Mouse (Mus musculus) intestine, embryonic 16.5 days (tissue): ENCODE measurements around the gene Skap1. TPM values are rescaled to one million over a fixed set of nuclear protein-coding genes. Genes with fewer than 3 reads are reported as not detected.
A peak's percentile ranks its signal among the peaks of the same experiment; 100 is the strongest.

ENCODE experiments used
- ATAC-seq: fragments of 200-750 bp; cut with Nextera tagmentation; 2 replicates; pipeline ENCODE4 v1.8.0; 2017; ENCODE audit warnings: moderate TSS enrichment, moderate library complexity
- H3K27ac ChIP-seq: fragments of 300-500 bp; sonication (generic); 2 replicates; pipeline ENCODE4 v1.5.1; 2014; ENCODE audit warnings: mild to moderate bottlenecking, low read length
- H3K27me3 ChIP-seq: fragments of 300-500 bp; sonication (generic); replicated peaks from 2 replicates; pipeline ENCODE4 v1.6.1; 2014; ENCODE audit warnings: low read length, control low read depth, mixed read lengths; ENCODE audit not compliant: control insufficient read depth, insufficient read depth
- H3K36me3 ChIP-seq: fragments of 300-500 bp; sonication (generic); 2 replicates; pipeline ENCODE4 v1.6.1; 2014; ENCODE audit warnings: low read length, control low read depth; ENCODE audit not compliant: control insufficient read depth, insufficient read depth
- H3K4me1 ChIP-seq: fragments of 300-500 bp; sonication (generic); 2 replicates; pipeline ENCODE4 v1.6.1; 2014; ENCODE audit warnings: low read length, control low read depth, mixed read lengths; ENCODE audit not compliant: control insufficient read depth, insufficient read depth
- H3K4me2 ChIP-seq: fragments of 300-500 bp; sonication (generic); 2 replicates; pipeline ENCODE4 v1.6.1; 2014; ENCODE audit warnings: low read depth, low read length, control low read depth
- H3K4me3 ChIP-seq: fragments of 300-500 bp; sonication (generic); 2 replicates; pipeline ENCODE4 v1.5.1; 2014; ENCODE audit warnings: mild to moderate bottlenecking, low read length
- H3K9ac ChIP-seq: fragments of 300-500 bp; sonication (generic); 2 replicates; pipeline ENCODE4 v1.6.1; 2014; ENCODE audit warnings: low read depth, low read length
- H3K9me3 ChIP-seq: fragments of 300-500 bp; sonication (generic); 2 replicates; pipeline ENCODE4 v1.6.1; 2016; ENCODE audit warnings: low read length, control low read depth; ENCODE audit not compliant: control insufficient read depth
- WGBS: fragments of 180-500 bp; shearing (Covaris S2); extraction: QIAGEN DNeasy Blood & Tissue Kit; methylation state at CpG from one replicate; pipeline ENCODE4 v1.1.7; 2014; 5-methylcytosine and 5-hydroxymethylcytosine counted together
- polyA plus RNA-seq: library from polyadenylated mRNA; unstranded; fragments of >200 nt; fragmentation: Nextera tagmentation; extraction: Ambion mirVana; gene quantifications from 2 replicates; pipeline ENCODE4 v1.2.1, GENCODE M21; 2015

The Skap1 gene
- polyA plus RNA-seq, 1 experiment from 2014 or later, result 0.88 TPM

DNA sequence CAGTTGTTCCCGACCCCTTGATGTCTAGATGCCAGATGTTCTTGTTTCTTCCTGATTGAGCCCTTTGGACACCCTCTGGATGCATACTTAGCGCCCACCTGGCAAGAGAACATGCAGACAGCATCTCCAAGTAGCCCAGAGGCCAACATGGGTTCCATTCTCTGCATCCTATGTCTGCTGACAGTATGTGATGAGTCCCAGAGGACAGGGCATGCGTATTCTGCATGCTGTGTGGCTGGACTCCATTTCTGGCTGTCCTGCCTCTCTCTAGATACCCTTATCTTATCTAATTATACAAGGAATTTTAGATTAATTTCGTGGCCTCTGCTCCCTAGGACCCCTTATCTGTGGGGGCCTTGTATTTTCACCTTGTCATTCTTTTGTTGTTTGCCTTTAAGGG, 2.6 kb upstream of the Skap1 start:
- no peak for ATAC-seq
- Histone ChIP-seq H3K36me3 (no peaks in the 10 kb centered on the region), H3K27ac (no peak overlapping the region), H3K9ac (no peak overlapping the region), H3K27me3 (peaks cover 26% of the 10 kb centered on the region), H3K4me3 (no peak overlapping the region), H3K9me3 (no peaks in the 10 kb centered on the region), H3K4me1 (0 out of 2 replicates have a peak, but pooled peaks cover 5% of the 10 kb centered on the region), H3K4me2 (no peak overlapping the region)
- 50% methylated on average over 4 of the region's 4 CpGs for WGBS

DNA sequence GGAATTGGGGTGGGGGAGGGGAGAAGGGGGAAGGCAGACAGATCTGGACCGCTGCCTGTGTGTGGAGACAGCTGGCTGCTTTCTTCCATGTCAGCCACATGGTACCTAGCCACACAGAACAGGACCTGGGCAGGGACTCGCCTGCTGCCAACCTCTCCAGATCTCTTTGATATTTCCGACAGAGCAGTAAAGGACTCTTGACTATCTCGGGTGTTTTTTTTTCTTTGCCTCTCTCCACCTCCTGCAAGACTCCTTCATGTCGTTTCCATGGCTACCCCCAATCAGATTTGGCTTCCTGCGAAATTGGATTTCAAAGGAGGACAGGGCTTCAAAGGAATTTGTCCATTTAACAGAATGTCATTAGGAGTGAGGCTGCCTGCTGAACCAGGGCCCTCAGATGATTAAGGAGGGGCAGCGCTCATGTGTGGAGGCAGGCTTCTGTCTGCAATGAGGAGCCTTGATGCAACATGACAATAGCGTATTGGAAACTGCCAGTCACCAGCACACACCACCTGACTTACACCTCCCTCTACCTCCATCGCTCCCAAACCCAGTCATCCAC, 2.1 kb upstream of the Skap1 start:
- Histone ChIP-seq H3K9ac (no peak overlapping the region), H3K4me1 (0 out of 2 replicates have a peak, but pooled peaks cover 5% of the 10 kb centered on the region), H3K4me3 (no peak overlapping the region), H3K27me3 (peaks cover 26% of the 10 kb centered on the region), H3K9me3 (no peaks in the 10 kb centered on the region), H3K36me3 (no peaks in the 10 kb centered on the region), H3K4me2 (no peak overlapping the region), H3K27ac (no peak overlapping the region)
- no peak for ATAC-seq
- WGBS, result 19% methylated on average over 9 of the region's 9 CpGs

DNA sequence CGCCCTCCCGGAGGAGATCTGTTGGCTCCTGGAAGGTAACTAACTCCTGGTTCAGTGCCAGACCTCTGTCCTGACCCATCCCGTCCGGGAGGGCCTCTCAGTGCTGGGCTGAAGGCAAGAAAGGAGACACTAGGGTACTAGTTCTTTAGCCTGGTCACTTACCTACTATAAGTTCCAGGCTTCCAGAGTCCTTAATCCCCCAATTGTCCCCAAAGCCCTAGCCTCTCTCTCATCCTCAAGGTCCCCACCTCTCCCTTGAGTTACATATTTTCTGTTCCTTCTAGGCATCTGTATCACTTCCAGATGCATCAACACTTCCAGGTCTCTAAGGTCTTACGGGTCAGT, 295 bp downstream of the Skap1 start:
- peak overlapping the region; percentile 47 for H3K4me3 ChIP-seq
- WGBS, result 24% methylated on average over 5 of the region's 5 CpGs
- H3K9ac ChIP-seq, result no peak overlapping the region
- peaks cover 26% of the 10 kb centered on the region for H3K27me3 ChIP-seq
- ATAC-seq, result no peak
- 0 out of 2 replicates have a peak, but pooled peaks cover 5% of the 10 kb centered on the region for H3K4me1 ChIP-seq
- H3K36me3 ChIP-seq, result no peaks in the 10 kb centered on the region
- H3K9me3 ChIP-seq, result no peaks in the 10 kb centered on the region
- H3K4me2 ChIP-seq, result peak overlapping the region; percentile 77
- H3K27ac ChIP-seq, result no peak overlapping the region

DNA sequence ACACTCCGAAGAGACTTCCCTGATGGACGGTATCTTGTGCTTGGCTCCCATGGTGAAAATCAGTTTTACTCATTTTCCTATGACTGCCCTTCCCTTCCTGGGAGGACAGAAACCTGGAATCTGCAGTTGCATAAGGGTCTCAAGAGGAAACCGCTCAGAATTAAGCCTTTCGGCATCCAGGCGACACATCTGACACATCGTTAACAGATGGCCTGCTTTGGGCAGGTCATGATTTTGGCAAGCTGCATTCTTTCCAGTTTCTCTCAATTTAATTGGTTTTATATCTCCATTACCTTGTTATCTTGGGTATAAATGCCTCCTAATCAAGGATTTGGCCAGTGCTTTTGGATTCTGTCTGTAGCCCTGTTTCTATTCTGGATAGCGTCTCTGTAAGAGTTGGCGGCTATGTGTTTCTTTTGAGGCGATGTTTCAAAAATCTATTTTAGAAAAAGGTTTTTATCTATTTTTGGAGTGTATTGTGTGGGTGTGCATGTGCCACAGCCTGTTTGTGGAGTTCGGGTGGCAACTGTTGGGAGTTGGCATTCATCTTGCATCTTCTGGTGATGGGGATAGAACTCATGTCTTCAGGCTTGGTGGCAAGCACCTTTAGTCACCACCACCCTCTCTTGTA, 1.1 kb downstream of the Skap1 start:
- H3K27ac ChIP-seq, result no peak overlapping the region
- H3K9me3 ChIP-seq, result no peaks in the 10 kb centered on the region
- 0 out of 2 replicates have a peak, but pooled peaks cover 5% of the 10 kb centered on the region for H3K4me1 ChIP-seq
- no peaks in the 10 kb centered on the region for H3K36me3 ChIP-seq
- no peak overlapping the region for H3K4me3 ChIP-seq
- no peak overlapping the region for H3K4me2 ChIP-seq
- no peak overlapping the region for H3K9ac ChIP-seq
- H3K27me3 ChIP-seq, result peaks cover 26% of the 10 kb centered on the region
- no peak for ATAC-seq
- 87% methylated on average over 10 of the region's 10 CpGs for WGBS

DNA sequence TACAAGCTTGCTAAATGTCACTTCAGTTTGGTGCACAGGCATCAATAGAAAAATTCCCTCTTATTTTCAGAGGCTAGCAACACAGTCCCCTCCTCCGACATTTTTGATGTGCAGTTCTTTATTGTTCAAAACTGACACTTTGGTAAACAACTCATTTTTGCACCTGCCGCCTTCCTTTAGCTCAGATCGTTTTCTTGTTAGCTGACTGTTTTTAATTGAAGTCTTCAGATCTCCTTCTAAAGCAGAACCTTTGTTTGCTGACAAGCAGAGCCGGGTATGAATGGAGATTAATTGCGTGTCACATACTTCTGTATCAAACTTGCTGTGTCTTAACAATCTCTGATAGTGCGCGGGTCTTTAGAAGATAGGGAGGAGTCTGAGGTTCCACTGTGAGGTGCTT, 2.0 kb downstream of the Skap1 start:
- WGBS, result 39% methylated on average over 7 of the region's 7 CpGs
- Histone ChIP-seq H3K4me2 (no peak overlapping the region), H3K4me3 (no peak overlapping the region), H3K27me3 (peaks cover 26% of the 10 kb centered on the region), H3K27ac (no peak overlapping the region), H3K36me3 (no peaks in the 10 kb centered on the region), H3K9ac (no peak overlapping the region), H3K9me3 (no peaks in the 10 kb centered on the region), H3K4me1 (0 out of 2 replicates have a peak, but pooled peaks cover 5% of the 10 kb centered on the region)
- no peak for ATAC-seq

DNA sequence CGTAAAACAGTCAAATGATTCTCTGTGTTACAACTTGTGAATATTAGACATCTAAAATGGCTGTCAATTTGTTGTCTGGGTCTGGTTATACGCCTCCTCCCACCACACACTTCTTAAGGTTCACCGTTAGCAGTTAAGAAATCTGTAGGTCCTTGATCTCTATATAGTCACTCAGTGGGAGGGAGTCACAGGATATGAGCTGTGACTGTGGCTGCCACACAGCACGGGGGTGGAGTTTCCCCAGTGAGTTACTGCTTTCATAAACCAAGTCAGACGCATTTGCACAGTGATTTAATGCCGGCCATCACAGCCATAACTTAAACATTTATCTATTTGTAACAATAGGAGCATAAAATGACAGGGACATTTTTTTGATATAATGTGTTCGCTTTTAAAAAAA, 2.6 kb downstream of the Skap1 start:
- Histone ChIP-seq H3K36me3 (no peaks in the 10 kb centered on the region), H3K9me3 (no peaks in the 10 kb centered on the region), H3K9ac (no peak overlapping the region), H3K4me1 (0 out of 2 replicates have a peak, but pooled peaks cover 5% of the 10 kb centered on the region), H3K27me3 (peaks cover 23% of the 10 kb centered on the region), H3K27ac (no peak overlapping the region), H3K4me3 (no peak overlapping the region), H3K4me2 (no peak overlapping the region)
- 47% methylated on average over 7 of the region's 7 CpGs for WGBS
- no peak for ATAC-seq

DNA sequence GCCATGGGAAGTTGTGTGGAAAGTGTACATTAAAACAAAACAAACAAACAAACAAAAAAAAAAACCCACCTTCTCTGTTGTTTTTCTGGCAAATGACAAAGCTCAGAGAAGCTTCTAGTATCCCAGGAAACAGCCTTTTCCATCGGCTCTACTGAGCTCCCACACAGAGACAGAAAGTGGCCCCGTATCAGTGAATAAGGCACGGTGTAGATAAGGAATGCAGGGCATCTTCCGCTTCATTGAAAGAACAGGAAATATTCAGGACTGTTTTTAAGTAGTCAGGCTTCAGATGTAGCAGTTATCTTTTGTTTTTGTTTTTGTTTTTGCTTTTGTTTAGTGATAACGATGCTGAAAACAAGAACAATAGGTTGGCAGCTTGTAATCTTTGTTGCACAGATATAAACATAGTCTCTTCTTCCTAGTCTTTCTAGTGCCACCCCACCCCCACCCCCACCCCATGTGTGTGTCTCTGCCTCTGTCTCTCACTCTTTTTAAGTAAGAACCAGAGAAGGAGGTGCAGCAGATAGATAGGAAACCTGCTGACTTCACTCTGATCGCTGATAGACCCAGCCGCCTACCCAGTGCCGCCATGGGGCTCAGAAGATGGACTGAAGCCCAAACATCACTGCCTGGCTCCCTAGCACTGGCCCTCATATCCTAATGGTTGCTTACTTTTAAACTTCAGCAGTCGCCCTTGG, 3.8 kb downstream of the Skap1 start:
- H3K4me1 ChIP-seq, result 0 out of 2 replicates have a peak, but pooled peaks cover 5% of the 10 kb centered on the region
- H3K4me3 ChIP-seq, result no peak overlapping the region
- WGBS, result 61% methylated on average over 9 of the region's 9 CpGs
- no peak overlapping the region for H3K27ac ChIP-seq
- peaks cover 20% of the 10 kb centered on the region for H3K27me3 ChIP-seq
- H3K9me3 ChIP-seq, result no peaks in the 10 kb centered on the region
- H3K4me2 ChIP-seq, result no peak overlapping the region
- ATAC-seq, result no peak
- no peak overlapping the region for H3K9ac ChIP-seq
- H3K36me3 ChIP-seq, result no peaks in the 10 kb centered on the region

DNA sequence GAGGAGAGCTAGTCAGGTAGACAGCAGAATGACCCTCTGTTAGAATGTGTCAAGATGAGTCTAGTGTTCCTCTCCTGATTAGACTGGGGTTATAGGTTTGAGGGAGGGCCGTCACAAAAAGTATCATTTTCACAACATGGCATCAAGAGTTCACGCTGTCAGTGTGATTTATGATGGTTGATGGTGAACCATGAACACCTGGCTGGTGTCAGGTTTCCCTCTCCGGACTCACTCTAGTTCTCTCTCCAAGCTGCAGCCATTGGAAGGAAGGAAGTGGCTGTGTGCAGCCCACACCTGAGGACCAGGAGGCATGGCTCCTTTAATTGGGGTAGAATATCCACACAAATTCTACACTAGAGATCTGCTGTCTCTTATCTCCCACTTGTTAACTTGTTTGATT, 18.3 kb downstream of the Skap1 start:
- Histone ChIP-seq H3K4me3 (no peak overlapping the region), H3K9me3 (no peaks in the 10 kb centered on the region), H3K9ac (no peak overlapping the region), H3K27me3 (no peaks in the 10 kb centered on the region), H3K36me3 (no peaks in the 10 kb centered on the region), H3K27ac (no peak overlapping the region), H3K4me2 (no peak overlapping the region), H3K4me1 (no peaks in the 10 kb centered on the region)
- ATAC-seq, result no peak
- 45% methylated on average over 3 of the region's 3 CpGs for WGBS

DNA sequence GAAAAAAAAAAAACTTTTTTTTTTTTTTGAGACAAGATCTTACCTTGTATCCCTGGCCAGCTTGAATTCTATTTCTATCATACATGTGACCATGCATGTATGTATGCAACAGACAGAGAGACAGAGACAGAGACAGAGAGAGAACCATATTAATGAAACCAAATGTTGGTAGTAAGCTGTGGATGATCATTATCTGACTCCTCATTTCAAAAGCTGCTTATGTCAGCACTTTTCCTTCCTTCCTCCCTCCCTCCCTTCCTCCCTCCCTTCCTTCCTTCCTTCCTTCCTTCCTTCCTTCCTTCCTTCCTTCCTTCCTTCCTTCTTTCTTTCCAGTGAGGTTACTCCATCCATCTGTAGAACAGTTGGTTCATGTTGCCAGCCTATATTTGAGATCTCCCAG, 18.8 kb downstream of the Skap1 start:
- H3K27me3 ChIP-seq, result no peaks in the 10 kb centered on the region
- H3K4me1 ChIP-seq, result no peaks in the 10 kb centered on the region
- no peak for ATAC-seq
- H3K9ac ChIP-seq, result no peak overlapping the region
- no peak overlapping the region for H3K4me2 ChIP-seq
- H3K4me3 ChIP-seq, result no peak overlapping the region
- H3K36me3 ChIP-seq, result no peaks in the 10 kb centered on the region
- H3K27ac ChIP-seq, result no peak overlapping the region
- H3K9me3 ChIP-seq, result no peaks in the 10 kb centered on the region
